Mouse (Mus musculus) frontal cortex, postnatal 10 days (tissue): ENCODE data around the gene Gm49320.

Experiments
- DNase-seq, 2 experiments: peaks; one replicate each; pipeline ENCODE4 v3.0.0; 2022; ENCODE audit warnings: low spot score in 2 of 2, mixed read lengths in 1 of 2

Gene Gm49320

DNA sequence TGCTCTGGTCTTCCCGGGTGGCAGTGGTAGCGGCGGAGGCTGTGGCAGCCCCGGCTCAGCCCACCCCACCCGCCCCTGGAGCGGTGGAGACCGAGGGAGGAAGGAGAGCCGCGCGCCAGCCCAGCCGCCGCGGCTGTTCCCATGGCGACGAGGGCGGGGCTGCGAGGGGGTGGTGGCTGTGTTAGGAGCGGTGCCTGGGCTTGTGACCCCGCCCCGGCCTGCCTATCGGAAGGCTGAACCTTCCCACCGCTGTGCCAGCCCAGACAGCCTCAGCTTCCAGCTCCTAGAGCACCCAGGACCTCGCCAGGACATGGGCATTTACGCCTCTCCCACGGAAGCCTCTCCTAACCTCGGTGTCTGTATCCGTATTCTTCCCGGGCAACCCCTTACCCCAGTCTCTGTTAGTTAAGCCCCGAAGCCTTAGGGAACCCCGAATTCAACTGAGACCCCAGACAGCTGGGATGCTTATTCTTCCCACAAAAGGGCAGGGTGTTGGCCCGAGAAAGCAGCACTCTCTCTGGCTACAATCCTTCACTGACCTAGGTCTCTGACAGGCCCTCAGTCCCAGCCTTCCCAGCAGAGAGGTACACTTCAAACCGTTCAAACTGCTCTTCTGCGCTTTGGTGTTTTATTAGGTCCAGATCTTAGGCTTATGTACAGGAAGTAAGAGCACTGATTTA is 20.6 kb downstream of the Gm49320 start, which contains the start of gene Ctxn1:
Ctxn1 (minus strand) TSS at position 150 of the 680 bp plus-strand sequence.
- peak; percentile 90 to 92 for DNase-seq

DNA sequence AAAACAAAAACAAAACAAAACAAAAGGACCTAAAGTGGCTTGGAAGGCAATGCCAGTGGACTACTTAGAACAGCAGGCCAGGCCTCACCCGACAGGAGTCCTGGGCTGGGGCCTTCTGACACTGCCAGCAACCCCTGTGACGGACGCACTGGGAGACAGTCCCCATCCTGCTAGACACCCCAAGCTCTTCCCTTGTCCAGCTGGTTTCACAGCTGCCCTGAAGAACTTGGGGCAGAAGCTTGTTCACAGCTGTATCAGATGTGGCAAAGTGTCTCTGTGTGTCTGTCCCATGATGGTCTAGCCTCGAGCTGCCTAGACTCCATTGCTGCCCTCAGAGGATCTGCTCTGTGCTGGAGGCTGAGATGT is 21.1 kb downstream of the Gm49320 start:
- DNase-seq: peak in 1 of 2 experiments; percentile 17

DNA sequence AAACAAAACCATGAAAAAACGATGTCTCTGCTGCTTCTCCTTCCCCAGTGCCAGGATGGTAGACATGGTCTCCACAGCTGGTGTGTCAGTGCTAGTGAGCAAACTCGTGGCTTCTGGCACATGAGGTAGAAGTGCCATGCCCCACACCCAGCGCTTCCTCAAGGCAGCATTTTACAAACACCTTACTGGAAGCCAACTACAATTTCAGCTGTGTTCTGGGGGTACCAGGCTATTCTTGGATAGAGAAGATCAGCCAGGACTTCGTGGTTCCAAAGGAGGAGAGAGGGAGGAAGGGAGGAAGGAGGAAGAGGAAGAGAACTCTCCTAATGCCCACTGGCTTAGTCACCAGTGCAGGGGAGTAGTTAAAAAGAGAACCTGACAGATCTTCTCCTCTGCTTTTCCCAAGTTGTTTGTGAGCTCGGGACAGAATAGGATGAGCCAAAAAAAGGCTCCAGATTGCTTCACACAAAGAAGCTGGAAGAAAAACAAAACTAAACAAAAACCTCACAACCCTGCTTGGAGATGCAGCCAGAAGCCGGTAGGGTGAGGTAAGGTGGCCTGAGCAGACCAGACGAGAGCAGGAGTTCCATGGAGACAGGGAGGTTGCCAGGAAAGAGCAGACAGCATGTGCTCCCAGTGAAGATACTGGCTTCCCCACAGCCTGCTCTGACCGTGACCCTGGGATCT is 24.6 kb downstream of the Gm49320 start:
- DNase-seq: no peak

DNA sequence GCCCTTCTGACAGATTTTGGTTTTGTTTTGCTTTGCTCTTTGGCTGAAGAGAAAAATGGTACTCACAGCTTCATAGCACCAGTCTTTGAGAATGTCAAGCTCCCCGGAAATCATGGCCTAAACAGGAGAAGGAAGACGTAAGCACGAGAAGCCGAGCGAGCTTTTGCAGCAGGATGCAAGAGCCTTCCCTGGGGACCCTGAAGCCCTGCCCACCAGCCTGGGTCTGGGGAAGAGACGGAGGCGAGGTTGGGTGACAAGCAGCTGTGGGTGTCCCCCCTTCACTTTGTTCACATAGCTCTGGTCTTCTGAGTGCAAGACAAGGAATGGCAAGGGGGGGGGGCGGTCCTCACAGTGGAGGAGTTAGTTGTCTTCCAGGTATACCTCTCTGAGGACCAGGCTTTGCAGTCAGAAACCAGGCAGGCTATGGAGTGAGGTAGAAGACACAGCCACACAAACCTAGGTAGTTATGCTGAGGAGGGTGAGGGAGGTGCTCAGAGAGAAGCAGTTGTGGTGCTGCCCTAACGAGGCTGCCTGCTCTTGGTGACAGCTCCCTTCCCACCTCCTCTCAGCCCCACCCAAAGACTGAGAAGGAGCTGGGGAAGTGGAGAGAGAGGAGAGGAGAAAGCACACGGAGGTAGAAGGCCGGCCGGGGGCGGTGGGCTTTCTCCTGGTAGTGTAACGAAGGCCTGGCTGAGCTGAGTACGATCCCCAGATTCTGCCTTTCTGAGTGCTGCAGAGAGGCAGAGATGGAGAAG is 26.7 kb downstream of the Gm49320 start:
- no peak for DNase-seq

DNA sequence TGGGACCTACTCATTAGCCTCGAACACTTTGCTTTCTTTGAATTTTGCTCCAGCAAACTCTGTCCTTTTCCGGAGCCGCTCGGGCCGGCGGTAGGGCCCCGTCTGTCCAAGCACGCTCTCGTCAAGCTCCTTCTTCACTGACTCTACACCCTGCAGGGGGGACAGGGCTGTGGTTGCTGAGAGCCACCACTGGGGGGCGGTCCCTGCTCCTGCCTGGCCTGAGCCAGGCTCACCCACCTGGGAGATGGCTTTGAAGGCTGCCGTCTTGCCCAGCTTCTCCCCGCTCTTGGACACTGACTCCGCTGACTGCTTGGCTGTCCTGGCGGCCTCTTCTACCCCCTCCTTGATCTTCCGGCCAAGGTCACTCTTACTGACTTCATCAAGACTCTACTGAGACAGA is 29.0 kb downstream of the Gm49320 start:
- DNase-seq: no peak

DNA sequence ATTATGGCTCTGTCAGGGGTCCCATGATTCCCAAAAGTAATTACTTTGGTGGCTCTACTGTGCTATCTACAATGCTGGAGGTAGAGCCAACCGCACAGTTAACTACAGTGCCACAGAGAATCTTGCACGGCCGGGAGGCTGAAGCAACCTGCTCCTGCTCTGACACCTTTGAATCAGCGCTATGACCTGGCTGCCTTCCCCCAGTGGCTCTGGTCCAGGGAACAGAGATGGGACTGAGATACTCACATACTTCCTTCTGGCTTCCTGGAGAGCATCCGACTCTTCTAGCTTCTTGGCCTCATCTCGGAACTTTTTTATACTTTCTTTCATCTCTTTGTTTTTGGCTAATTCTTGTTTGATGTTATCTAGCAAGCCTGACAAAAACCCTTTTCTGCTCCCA is 30.9 kb downstream of the Gm49320 start:
- DNase-seq: no peak

DNA sequence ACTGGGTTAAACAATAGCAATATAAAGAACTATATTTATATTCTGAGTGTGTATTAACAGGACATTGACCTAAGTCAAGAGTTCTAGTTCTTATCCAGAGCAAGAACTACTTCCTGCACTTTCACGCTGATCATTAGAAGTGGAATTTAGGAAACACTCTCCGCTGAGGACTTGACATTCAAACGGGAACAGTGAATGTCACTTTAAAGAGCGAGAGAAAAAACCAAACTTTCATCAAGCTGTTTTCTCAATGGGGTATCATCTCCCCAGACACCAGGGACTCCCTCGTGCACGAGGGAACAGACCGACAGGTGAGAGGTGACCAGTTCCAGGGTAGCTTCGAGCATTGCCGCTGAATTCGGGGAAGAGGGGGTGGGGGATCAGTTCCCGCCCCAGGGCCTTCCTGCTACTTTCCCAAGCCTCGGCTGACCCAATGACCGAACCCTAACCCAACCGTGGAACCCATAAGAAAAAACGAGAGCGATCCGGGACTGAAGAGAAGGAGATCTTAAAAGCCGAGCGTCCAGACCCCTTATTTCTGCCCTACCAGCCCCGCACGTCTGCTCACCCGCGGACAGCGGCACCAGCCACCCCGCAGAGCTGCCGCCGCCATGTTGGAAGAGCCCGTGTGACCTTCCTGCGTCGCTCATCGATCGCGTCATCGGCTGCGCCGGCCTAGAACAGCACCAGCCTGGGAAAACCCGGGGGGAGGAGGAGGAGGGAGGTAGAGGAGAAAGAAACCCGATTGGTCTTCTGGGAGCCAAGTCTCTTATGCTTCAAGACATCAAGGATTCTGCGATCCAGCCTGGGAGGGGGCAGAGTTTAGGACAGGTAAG is 36.8 kb downstream of the Gm49320 start, which contains the start of gene Timm44:
Timm44 (minus strand) TSS at position 639 of the 836 bp plus-strand sequence.
- DNase-seq: peak; percentile 96 to 98

DNA sequence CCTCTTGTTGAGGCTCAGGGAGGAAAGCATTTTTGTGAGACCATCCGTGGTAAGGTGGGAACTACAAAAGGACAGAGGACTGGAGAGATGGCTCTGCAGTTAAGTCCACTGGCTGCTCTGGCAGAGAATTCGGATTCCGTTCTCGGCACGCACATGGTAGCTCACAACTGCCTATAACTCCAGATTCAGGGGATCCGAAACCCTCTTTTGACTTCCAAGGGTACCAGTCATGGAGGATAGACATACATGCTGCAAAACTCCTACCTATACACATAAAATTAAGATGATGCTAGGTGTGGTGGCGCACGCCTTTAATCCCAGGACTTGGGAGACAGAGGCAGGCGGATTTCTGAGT is 37.4 kb downstream of the Gm49320 start:
- no peak for DNase-seq

DNA sequence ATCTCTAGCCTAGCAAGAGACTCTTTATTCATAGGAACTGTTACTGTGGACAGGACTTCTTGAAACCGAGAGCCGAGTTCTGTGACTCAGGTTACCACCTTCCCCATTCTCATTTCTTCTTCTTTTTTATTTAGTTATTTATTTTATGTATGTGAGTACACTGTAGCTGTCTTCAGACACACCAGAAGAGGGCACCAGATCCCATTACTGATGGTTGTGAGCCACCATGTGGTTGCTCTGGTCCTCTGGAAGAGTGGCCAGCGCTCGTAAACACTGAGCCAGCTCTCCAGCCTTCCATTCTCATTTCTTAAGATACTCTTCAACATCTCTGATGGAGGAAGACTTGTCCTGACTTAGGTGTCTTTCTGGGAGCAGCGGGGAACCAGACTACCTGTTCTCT is 54.1 kb downstream of the Gm49320 start:
- no peak for DNase-seq

DNA sequence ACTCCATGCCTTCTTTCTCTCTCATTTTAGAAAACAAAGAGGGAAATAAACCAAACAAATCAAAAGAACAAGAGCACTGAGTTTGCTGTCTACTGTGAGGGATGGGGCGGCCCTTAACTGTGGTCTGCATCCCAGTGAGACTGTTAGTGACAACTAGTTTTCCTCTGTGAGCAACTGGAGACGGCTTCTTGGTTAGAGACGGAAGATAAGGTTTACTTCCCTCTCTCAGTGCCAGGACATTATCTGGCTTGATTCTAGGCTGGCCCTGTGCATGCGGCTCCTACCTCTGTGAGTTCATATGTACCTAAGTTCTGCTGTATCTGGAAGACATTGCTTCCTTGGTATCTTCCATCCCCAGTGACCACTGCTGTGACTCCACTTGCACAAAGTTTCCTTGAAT is 59.2 kb downstream of the Gm49320 start:
- no peak for DNase-seq
